Mouse (Mus musculus) small intestine, adult 2 months (tissue): ENCODE measurements at regions not wholly inside any gene's neighbourhood (a gene's known extent, or its start where the extent isn't known, plus 50 kb on each side); places are given as distances from the start of the nearest gene placed in this dataset.
A peak's percentile ranks its signal among the peaks of the same experiment; 100 is the strongest.

Source experiments
- H3K27ac ChIP-seq: fragments of 200-500 bp; 2 replicates; pipeline ENCODE4 v1.5.1; 2012; ENCODE audit warnings: low read depth, low read length, control low read depth, inconsistent platforms; ENCODE audit not compliant: insufficient read depth
- H3K27me3 ChIP-seq: fragments of 200-500 bp; 2 replicates; pipeline ENCODE4 v1.6.1; 2012; ENCODE audit warnings: mild to moderate bottlenecking, moderate library complexity, low read length, inconsistent platforms; ENCODE audit not compliant: control insufficient read depth, insufficient read depth
- H3K36me3 ChIP-seq: fragments of 200-500 bp; 2 replicates; pipeline ENCODE4 v1.6.1; 2012; ENCODE audit warnings: mild to moderate bottlenecking, low read length, control low read depth, inconsistent platforms; ENCODE audit not compliant: control insufficient read depth, insufficient read depth
- H3K4me1 ChIP-seq: fragments of 200-500 bp; 2 replicates; pipeline ENCODE4 v1.6.1; 2012; ENCODE audit warnings: low read length, inconsistent platforms, mixed read lengths; ENCODE audit not compliant: control insufficient read depth, insufficient read depth, insufficient read length
- H3K4me3 ChIP-seq: fragments of 200-500 bp; 2 replicates; pipeline ENCODE4 v1.5.1; 2012; ENCODE audit warnings: low read depth, mild to moderate bottlenecking, control low read depth, inconsistent platforms, low read length, moderate library complexity
- CTCF ChIP-seq: fragments of 200-500 bp; IDR thresholded peaks from 2 replicates; pipeline ENCODE4 v1.5.1; 2012; ENCODE audit warnings: low read depth, mild to moderate bottlenecking, control low read depth, inconsistent platforms, low read length, moderate library complexity, mixed read lengths; ENCODE audit not compliant: insufficient replicate concordance, insufficient read length; ENCODE audit errors: extremely low read depth
- POLR2A ChIP-seq: fragments of 200-500 bp; IDR thresholded peaks from 2 replicates; pipeline ENCODE4 v1.6.1; 2012; ENCODE audit warnings: low read depth, mild to moderate bottlenecking, control low read depth, inconsistent platforms, low read length, moderate library complexity
- WGBS: fragments of 180-500 bp; shearing (Covaris S2); methylation state at CpG from one replicate; pipeline ENCODE4 v1.1.7; 2018; 5-methylcytosine and 5-hydroxymethylcytosine counted together

GRCm38 (mm10) chr6:94385531-94385930 lies 101.8 kb upstream of the Magi1 start:
- Histone ChIP-seq H3K36me3 (no peaks in the 10 kb centered on the region), H3K27ac (peak overlapping the region; percentile 29), H3K4me3 (no peak overlapping the region), H3K4me1 (peaks cover 26% of the 10 kb centered on the region; the same call in 1 of the 2 replicates), H3K27me3 (no peaks in the 10 kb centered on the region)
- TF ChIP-seq CTCF (no peak), POLR2A (no peak)
- 24% methylated on average over 2 of the region's 2 CpGs for whole genome bisulfite sequencing

- Histone ChIP-seq H3K4me3 (no peak overlapping the region), H3K27ac (no peak overlapping the region), H3K36me3 (no peaks in the 10 kb centered on the region), H3K27me3 (no peaks in the 10 kb centered on the region), H3K4me1 (no peaks in the 10 kb centered on the region)
- 24% methylated on average over 2 of the region's 2 CpGs for WGBS
- TF ChIP-seq CTCF (no peak), POLR2A (no peak)
Measured at GRCm38 (mm10) chr6:94369991-94370390, 86.3 kb upstream of the Magi1 start.

- TF ChIP-seq POLR2A, result no peak
- TF ChIP-seq CTCF, result peak; percentile 17; the same call in 1 of the 2 replicates
- Histone ChIP-seq H3K27ac (no peak overlapping the region), H3K36me3 (no peaks in the 10 kb centered on the region), H3K27me3 (no peaks in the 10 kb centered on the region), H3K4me3 (no peak overlapping the region), H3K4me1 (no peaks in the 10 kb centered on the region)
- 78% methylated on average over 6 of the region's 6 CpGs for WGBS
Measured at GRCm38 (mm10) chr6:94363951-94364350, 80.2 kb upstream of the Magi1 start.

GRCm38 (mm10) chr6:94362626-94363025 lies 78.9 kb upstream of the Magi1 start:
- Histone ChIP-seq H3K27me3 (no peaks in the 10 kb centered on the region), H3K4me3 (no peak overlapping the region), H3K36me3 (no peaks in the 10 kb centered on the region), H3K27ac (no peak overlapping the region), H3K4me1 (no peaks in the 10 kb centered on the region)
- TF ChIP-seq POLR2A (no peak), CTCF (no peak)

- 40% methylated on average over 4 of the region's 4 CpGs for WGBS
- no peak for TF ChIP-seq CTCF
- no peak for TF ChIP-seq POLR2A
- no peaks in the 10 kb centered on the region for H3K4me1 ChIP-seq
Measured at GRCm38 (mm10) chr6:94357568-94357967, 73.9 kb upstream of the Magi1 start.

GRCm38 (mm10) chr6:94354451-94355095 lies 70.9 kb upstream of the Magi1 start:
- 67% methylated on average over 8 of the region's 8 CpGs for WGBS
- H3K4me3 ChIP-seq, result no peak overlapping the region
- H3K27me3 ChIP-seq, result no peaks in the 10 kb centered on the region
- no peaks in the 10 kb centered on the region for H3K36me3 ChIP-seq
- TF ChIP-seq POLR2A (no peak), CTCF (no peak)
- H3K4me1 ChIP-seq, result no peaks in the 10 kb centered on the region
- no peak overlapping the region for H3K27ac ChIP-seq

More at GRCm38 (mm10) chr6:94357568-94357967, 73.9 kb upstream of the Magi1 start:
- Histone ChIP-seq H3K36me3 (no peaks in the 10 kb centered on the region), H3K27me3 (no peaks in the 10 kb centered on the region), H3K27ac (no peak overlapping the region), H3K4me3 (no peak overlapping the region)

- 82% methylated on average over 2 of the region's 2 CpGs for WGBS
- Histone ChIP-seq H3K4me3 (no peak overlapping the region), H3K4me1 (no peaks in the 10 kb centered on the region), H3K27ac (no peak overlapping the region), H3K27me3 (no peaks in the 10 kb centered on the region), H3K36me3 (no peaks in the 10 kb centered on the region)
- TF ChIP-seq POLR2A (no peak), CTCF (no peak)
Measured at GRCm38 (mm10) chr6:94344296-94344695, 60.6 kb upstream of the Magi1 start.

GRCm38 (mm10) chr6:94340546-94340945 lies 56.8 kb upstream of the Magi1 start:
- Histone ChIP-seq H3K4me3 (no peak overlapping the region), H3K27ac (no peak overlapping the region), H3K4me1 (no peaks in the 10 kb centered on the region), H3K27me3 (no peaks in the 10 kb centered on the region), H3K36me3 (no peaks in the 10 kb centered on the region)
- 50% methylated on average over 2 of the region's 2 CpGs for WGBS
- TF ChIP-seq CTCF (no peak), POLR2A (no peak)
